Comparison of ENCODE assay signal across 9 mouse cellular contexts in genomic region chr5:134345449-134345848, GRCm38 (mm10). TPM values are rescaled to one million over a fixed set of nuclear protein-coding genes. Genes with fewer than 3 reads are reported as not detected.
DNase-seq lines count a peak whose midpoint lies in the region; ATAC-seq and TF ChIP-seq lines count a peak whose summit lies in the region.
"Had no signal": no experiment of that assay in that cellular context is flagged by ENCODE, and none has a peak within 500 bp of the region (broad histone marks: within the 10 kb centered on the region; RNA-seq: fewer than 3 reads in every experiment).

No protein-coding gene starts in this region.

- no peak for ATAC-seq in forebrain, embryonic 11.5 days (replicated peaks; ENCODE audit: low FRiP score)
- ATAC-seq in forebrain, embryonic 16.5 days = no peak

- H3K9ac ChIP-seq in forebrain, embryonic 11.5 days (ENCODE audit: low read length) = no peak overlapping the region
- H3K9ac ChIP-seq in forebrain, embryonic 16.5 days (replicated peaks; ENCODE audit: low read depth, low read length) = no peak overlapping the region

- no peaks in the 10 kb centered on the region for H3K4me1 ChIP-seq in forebrain, embryonic 11.5 days (replicated peaks; ENCODE audit: control insufficient read depth, insufficient read depth, low read length)
- H3K4me1 ChIP-seq in forebrain, embryonic 16.5 days (replicated peaks; ENCODE audit: control insufficient read depth, insufficient read depth, low read length) = peaks cover 5% of the 10 kb centered on the region
- no peaks in the 10 kb centered on the region for H3K4me1 ChIP-seq in lung, adult 2 months (ENCODE audit: control insufficient read depth, insufficient read depth, low read length)
- H3K4me1 ChIP-seq in bone marrow, adult 2 months (ENCODE audit: control insufficient read depth, insufficient read depth, low read length) = no peaks in the 10 kb centered on the region; the same call in 1 of the 2 replicates

- peak; percentile 63 for DNase-seq in forebrain, embryonic 11.5 days (ENCODE audit: low spot score)
- DNase-seq in lung, adult 2 months = no peak
- DNase-seq in lung, postnatal 25 days (ENCODE audit: low spot score) = no peak
- DNase-seq in naive thymus-derived CD4-positive, alpha-beta T cell, adult 2 months (ENCODE audit: low read depth) = peak; percentile 77
- DNase-seq in heart, adult 18-20 months = no peak
- no peak for DNase-seq in urinary bladder, postnatal 10 days (ENCODE audit: low spot score)
- DNase-seq: layer of hippocampus, adult 9-11 months had no signal

- H3K27ac ChIP-seq in forebrain, embryonic 11.5 days (ENCODE audit: low read depth, low read length) = no peak overlapping the region
- H3K27ac ChIP-seq in forebrain, embryonic 16.5 days (ENCODE audit: low read length) = no peak overlapping the region
- H3K27ac ChIP-seq in bone marrow, adult 2 months (ENCODE audit: control insufficient read depth, insufficient read depth, low read depth, low read length, poor library complexity) = no peak overlapping the region

- TF ChIP-seq POLR2A in lung, adult 2 months (IDR thresholded peaks at IDR 0.05; ENCODE audit: borderline replicate concordance, extremely low read depth, low read depth, low read length) = no peak
- TF ChIP-seq POLR2A in bone marrow, adult 2 months (IDR thresholded peaks at IDR 0.05; ENCODE audit: borderline replicate concordance, control insufficient read depth, low read depth, low read length) = no peak

- peak; percentile 60 for TF ChIP-seq CTCF in lung, adult 2 months (IDR thresholded peaks at IDR 0.05; ENCODE audit: insufficient read depth, low read length)
- peak; percentile 40; the same call in 1 of the 2 replicates for TF ChIP-seq CTCF in bone marrow, adult 2 months (IDR thresholded peaks at IDR 0.05; ENCODE audit: control insufficient read depth, insufficient read depth, low read length)

- 85% methylated on average over 9 of the region's 9 CpGs for WGBS in forebrain, embryonic 11.5 days
- 84% methylated on average over 9 of the region's 9 CpGs for WGBS in forebrain, embryonic 16.5 days
- 77% methylated on average over 9 of the region's 9 CpGs for WGBS in lung, adult 2 months
- WGBS in bone marrow, adult 2 months = 77% methylated on average over 9 of the region's 9 CpGs

- no peaks in the 10 kb centered on the region for H3K27me3 ChIP-seq in forebrain, embryonic 11.5 days (ENCODE audit: control insufficient read depth, insufficient read depth, low read length)
- no peaks in the 10 kb centered on the region for H3K27me3 ChIP-seq in forebrain, embryonic 16.5 days (replicated peaks; ENCODE audit: control insufficient read depth, insufficient read depth, low read length)

- no peaks in the 10 kb centered on the region for H3K9me3 ChIP-seq in forebrain, embryonic 11.5 days (ENCODE audit: control insufficient read depth, low read length)
- no peaks in the 10 kb centered on the region for H3K9me3 ChIP-seq in forebrain, embryonic 16.5 days (ENCODE audit: control insufficient read depth, low read length)

- no peaks in the 10 kb centered on the region for H3K36me3 ChIP-seq in forebrain, embryonic 11.5 days (ENCODE audit: control insufficient read depth, insufficient read depth, low read length)
- H3K36me3 ChIP-seq in forebrain, embryonic 16.5 days (ENCODE audit: control insufficient read depth, insufficient read depth) = no peaks in the 10 kb centered on the region

- H3K4me3 ChIP-seq in forebrain, embryonic 11.5 days (ENCODE audit: low read depth, low read length) = no peak overlapping the region
- H3K4me3 ChIP-seq in forebrain, embryonic 16.5 days (replicated peaks; ENCODE audit: low read length) = no peak overlapping the region
- no peak overlapping the region for H3K4me3 ChIP-seq in lung, adult 2 months (replicated peaks; ENCODE audit: extremely low read depth, low read depth, low read length)
- H3K4me3 ChIP-seq in bone marrow, adult 2 months (replicated peaks; ENCODE audit: control insufficient read depth, low read depth, low read length) = no peak overlapping the region

- H3K4me2 ChIP-seq in forebrain, embryonic 11.5 days (ENCODE audit: low read depth, low read length, severe bottlenecking) = no peak overlapping the region
- H3K4me2 ChIP-seq in forebrain, embryonic 16.5 days (ENCODE audit: low read length) = no peak overlapping the region

RNA-seq across cellular contexts. Expression of gene Gtf2i, which starts 30.9 kb away (rescaled TPM):
- 214 and 239 TPM in 2 replicates for polyA plus RNA-seq in forebrain, embryonic 11.5 days (2014; fragmentation: Nextera tagmentation; extraction: Ambion mirVana)
- polyA plus RNA-seq in forebrain, embryonic 16.5 days (2015; fragmentation: Nextera tagmentation; extraction: Ambion mirVana) = 168 and 187 TPM in 2 replicates
- 63.8 and 79.5 TPM in 2 replicates for polyA plus RNA-seq in lung, adult 2 months (2012; rRNA removed)
- polyA plus RNA-seq in bone marrow, adult 2 months (2011; ENCODE audit: insufficient read depth, insufficient read length, low replicate concordance, missing spikeins) = 20.6 and 41.4 TPM in 2 replicates
- 100 to 1,000 TPM; 188 to 197 TPM for total RNA-seq in heart, adult 18-20 months (2021)

Comparison
In these comparisons a context has a peak if more than half of its experiments do, and no peak if none do; other contexts are left out.
1. DNase-seq: peak in forebrain, embryonic 11.5 days (single experiment) and naive thymus-derived CD4-positive, alpha-beta T cell, adult 2 months (single experiment); none in lung, adult 2 months (single experiment), lung, postnatal 25 days (single experiment), heart, adult 18-20 months (0 of 2) and urinary bladder, postnatal 10 days (single experiment).